8 mouse cellular contexts compared by ENCODE assay signal in genomic region chr12:33956576-33957399, GRCm38 (mm10). TPM values are rescaled to one million over a fixed set of nuclear protein-coding genes. Genes with fewer than 3 reads are reported as not detected.
DNase-seq lines count a peak whose midpoint lies in the region; ATAC-seq lines count a peak whose summit lies in the region.

No protein-coding gene starts in this region.

- ATAC-seq in hindbrain, embryonic 12.5 days (ENCODE audit: low FRiP score), result peak; percentile 63
- ATAC-seq in midbrain, embryonic 14.5 days (ENCODE audit: low FRiP score, low TSS enrichment), result peak; percentile 37
- no peak for ATAC-seq in activated CD4-positive, CD25-positive, alpha-beta regulatory T cell, adult 4 months

- no peaks in the 10 kb centered on the region for H3K36me3 ChIP-seq in hindbrain, embryonic 12.5 days
- no peaks in the 10 kb centered on the region for H3K36me3 ChIP-seq in midbrain, embryonic 14.5 days (ENCODE audit: control insufficient read depth, insufficient read depth, low read length)

- no peaks in the 10 kb centered on the region for H3K9me3 ChIP-seq in hindbrain, embryonic 12.5 days (replicated peaks)
- H3K9me3 ChIP-seq in midbrain, embryonic 14.5 days (ENCODE audit: control insufficient read depth, low read length), result no peaks in the 10 kb centered on the region

- peak; percentile 15 to 30 for DNase-seq in cerebellum, postnatal 10 days
- DNase-seq in cerebellum, postnatal 36 days, result no peak
- DNase-seq in urinary bladder, adult 2 months (ENCODE audit: low spot score), result peak; percentile 28
- no peak for DNase-seq in urinary bladder, postnatal 4 days (ENCODE audit: low spot score in 2 of 2)
- DNase-seq in midbrain, embryonic 14.5 days, result peak; percentile 46
- no peak for DNase-seq in natural killer cell, adult 2 months (ENCODE audit: low spot score in 2 of 2)

- H3K27ac ChIP-seq in hindbrain, embryonic 12.5 days, result peak overlapping the region; percentile 24; the same call in 1 of the 2 replicates
- H3K27ac ChIP-seq in midbrain, embryonic 14.5 days (replicated peaks; ENCODE audit: low read depth, low read length), result no peak overlapping the region

- H3K27me3 ChIP-seq in hindbrain, embryonic 12.5 days, result peaks cover 77% of the 10 kb centered on the region
- peaks cover 76% of the 10 kb centered on the region for H3K27me3 ChIP-seq in midbrain, embryonic 14.5 days (ENCODE audit: control insufficient read depth, insufficient read depth, low read length)

- H3K4me2 ChIP-seq in hindbrain, embryonic 12.5 days (replicated peaks), result peak overlapping the region; percentile 62
- peak overlapping the region; percentile 84 for H3K4me2 ChIP-seq in midbrain, embryonic 14.5 days (ENCODE audit: low read length)

- WGBS in hindbrain, embryonic 12.5 days, result under 1% methylated on average over 43 of the region's 43 CpGs
- under 1% methylated on average over 42 of the region's 43 CpGs for WGBS in midbrain, embryonic 14.5 days

- peak overlapping the region; percentile 76 for H3K9ac ChIP-seq in hindbrain, embryonic 12.5 days
- no peak overlapping the region for H3K9ac ChIP-seq in midbrain, embryonic 14.5 days (replicated peaks; ENCODE audit: low read length)

- H3K4me3 ChIP-seq in hindbrain, embryonic 12.5 days, result peak overlapping the region; percentile 56
- peak overlapping the region; percentile 48 for H3K4me3 ChIP-seq in midbrain, embryonic 14.5 days (replicated peaks; ENCODE audit: low read depth, low read length)

- H3K4me1 ChIP-seq in hindbrain, embryonic 12.5 days, result peaks cover 22% of the 10 kb centered on the region
- H3K4me1 ChIP-seq in midbrain, embryonic 14.5 days (ENCODE audit: control insufficient read depth, insufficient read depth, low read length), result 0 out of 2 replicates have a peak, but pooled peaks cover 4% of the 10 kb centered on the region

RNA-seq across cellular contexts. Expression of gene Twist1, which starts 0.7 kb away (rescaled TPM):
- polyA plus RNA-seq in urinary bladder, adult 2 months (2012; rRNA removed), result 9.7 and 10.0 TPM in 2 replicates
- polyA plus RNA-seq in hindbrain, embryonic 12.5 days (2016; fragmentation: Nextera tagmentation; extraction: Ambion mirVana), result 30.9 and 37.0 TPM in 2 replicates
- 1.2 and 2.1 TPM in 2 replicates for polyA plus RNA-seq in midbrain, embryonic 14.5 days (2014; fragmentation: Nextera tagmentation; extraction: Ambion mirVana)
- not detected for polyA plus RNA-seq in activated CD4-positive, CD25-positive, alpha-beta regulatory T cell, adult 4 months (2017; shearing (Covaris generic))

RNA-seq across cellular contexts. Expression of gene Ferd3l, which starts 28.6 kb away (rescaled TPM):
- not detected in 2 replicates for polyA plus RNA-seq in urinary bladder, adult 2 months (2012; rRNA removed)
- 2.6 and 3.4 TPM in 2 replicates for polyA plus RNA-seq in hindbrain, embryonic 12.5 days (2016; fragmentation: Nextera tagmentation; extraction: Ambion mirVana)
- 0.41 and 1.7 TPM in 2 replicates for polyA plus RNA-seq in midbrain, embryonic 14.5 days (2014; fragmentation: Nextera tagmentation; extraction: Ambion mirVana)
- polyA plus RNA-seq in activated CD4-positive, CD25-positive, alpha-beta regulatory T cell, adult 4 months (2017; shearing (Covaris generic)), result not detected

Comparison
In these comparisons a context has a peak if more than half of its experiments do, and no peak if none do; other contexts are left out.
1. DNase-seq: peak in cerebellum, postnatal 10 days (2 of 2), urinary bladder, adult 2 months (single experiment) and midbrain, embryonic 14.5 days (single experiment); none in cerebellum, postnatal 36 days (0 of 2), urinary bladder, postnatal 4 days (0 of 2) and natural killer cell, adult 2 months (0 of 2).